Mouse (Mus musculus): ENCODE results near the gene Tbc1d10a. TPM values are rescaled to one million over a fixed set of nuclear protein-coding genes. Genes with fewer than 3 reads are reported as not detected.
A peak's percentile ranks its signal among the peaks of the same experiment; 100 is the strongest.
"Not testable (repeated sequence)": the region's sequence is repeated elsewhere in the genome, so short reads cannot be mapped to it uniquely, and the experiment has no call there.

The Tbc1d10a gene
- polyA plus RNA-seq, 1 experiment from 2014 or later = 31.0 TPM

DNA sequence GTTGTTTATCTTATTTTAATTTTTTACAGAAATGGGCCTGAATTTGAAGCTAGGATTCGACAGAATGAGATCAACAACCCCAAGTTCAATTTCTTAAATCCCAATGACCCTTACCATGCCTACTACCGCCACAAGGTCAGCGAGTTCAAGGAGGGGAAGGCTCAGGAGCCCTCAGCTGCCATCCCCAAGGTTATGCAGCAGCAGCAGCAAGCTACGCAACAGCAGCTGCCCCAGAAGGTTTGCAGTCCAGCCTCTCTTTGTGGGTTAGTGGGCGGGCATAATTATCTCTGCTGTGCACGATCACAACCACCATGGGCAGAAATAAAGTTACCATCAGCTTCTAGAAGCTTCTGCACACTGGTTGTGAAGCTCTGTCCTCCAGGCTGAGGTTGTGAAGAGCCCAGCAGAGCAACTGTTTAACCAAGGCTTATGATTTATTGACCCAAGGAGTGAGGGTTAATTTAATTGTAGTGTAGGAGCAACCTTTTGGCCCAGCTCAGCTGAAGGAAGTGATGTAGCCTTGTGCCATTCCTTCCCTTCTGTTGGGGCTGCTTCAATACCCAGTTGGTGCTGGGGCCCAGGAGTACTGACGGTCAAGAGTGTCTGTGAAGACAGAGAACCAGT, 20.0 kb upstream of the Tbc1d10a start:
- 94% methylated on average over 7 of the region's 7 CpGs for WGBS
- no peaks in the 10 kb centered on the region for H3K27me3 ChIP-seq (replicated peaks; ENCODE audit: control insufficient read depth, insufficient read depth, low read length)
- no peak overlapping the region for H3K4me2 ChIP-seq (ENCODE audit: low read depth, low read length)
- H3K9ac ChIP-seq (ENCODE audit: low read depth, low read length) = no peak overlapping the region
- ATAC-seq (ENCODE audit: low read depth) (no peak), DNase-seq (ENCODE audit: low spot score) (no peak)
- peaks cover 100% of the 10 kb centered on the region for H3K36me3 ChIP-seq (ENCODE audit: control insufficient read depth, insufficient read depth, low read length)
- peaks cover 14% of the 10 kb centered on the region for H3K4me1 ChIP-seq (ENCODE audit: control insufficient read depth, insufficient read depth, low read length)
- H3K9me3 ChIP-seq (ENCODE audit: control insufficient read depth, low read length) = no peaks in the 10 kb centered on the region
- H3K4me3 ChIP-seq (ENCODE audit: low read depth, low read length) = no peak overlapping the region
- H3K27ac ChIP-seq (replicated peaks; ENCODE audit: low read depth, low read length) = no peak overlapping the region

DNA sequence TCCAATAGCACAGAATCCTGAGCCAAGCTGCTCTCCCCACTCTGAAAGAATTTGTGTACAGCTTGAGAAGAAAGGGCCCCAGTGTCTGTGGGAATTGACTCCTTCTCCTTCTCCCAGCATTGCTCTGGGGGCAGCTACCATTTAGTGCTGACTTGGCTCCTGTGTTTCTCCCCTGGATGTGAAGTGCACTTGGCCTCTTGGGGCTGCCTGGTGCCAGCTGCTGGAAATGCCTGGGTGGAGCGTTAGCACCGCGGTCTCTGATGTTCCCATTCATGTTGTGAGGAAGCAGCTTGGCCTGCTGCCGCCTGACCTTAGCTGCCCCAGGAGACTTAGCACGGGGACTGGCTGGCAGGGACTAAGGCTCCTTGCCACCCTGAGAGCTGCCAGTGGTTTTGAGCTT, 12.0 kb upstream of the Tbc1d10a start:
- peaks cover 100% of the 10 kb centered on the region for H3K36me3 ChIP-seq (ENCODE audit: control insufficient read depth, insufficient read depth, low read length)
- no peaks in the 10 kb centered on the region for H3K4me1 ChIP-seq (ENCODE audit: control insufficient read depth, insufficient read depth, low read length)
- 88% methylated on average over 5 of the region's 5 CpGs for WGBS

DNA sequence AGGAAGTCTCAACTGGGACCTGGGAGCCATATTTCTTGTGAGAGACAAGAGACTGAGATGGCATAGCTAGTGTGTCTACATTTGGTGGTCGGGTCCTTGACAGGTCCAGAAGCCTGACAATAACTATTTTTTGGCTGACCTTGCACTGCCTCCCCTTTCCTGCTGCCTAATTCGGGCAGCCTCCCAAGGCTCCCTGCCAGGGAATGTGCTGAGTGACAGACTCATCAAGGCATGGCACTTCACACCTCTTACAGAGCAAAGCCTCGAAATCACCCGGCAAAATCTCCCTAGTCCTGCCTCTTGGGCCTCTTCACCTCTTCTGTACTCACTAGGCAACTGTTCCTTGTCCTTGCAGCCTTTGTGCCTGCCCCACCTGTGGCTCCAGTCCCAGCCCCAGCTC, 8.9 kb upstream of the Tbc1d10a start:
- DNase-seq (ENCODE audit: low spot score) (no peak), ATAC-seq (ENCODE audit: low read depth) (no peak)
- Histone ChIP-seq H3K9me3 (ENCODE audit: control insufficient read depth, low read length) (no peaks in the 10 kb centered on the region), H3K4me2 (ENCODE audit: low read depth, low read length) (no peak overlapping the region), H3K4me1 (ENCODE audit: control insufficient read depth, insufficient read depth, low read length) (no peaks in the 10 kb centered on the region), H3K9ac (ENCODE audit: low read depth, low read length) (no peak overlapping the region), H3K4me3 (ENCODE audit: low read depth, low read length) (no peak overlapping the region), H3K27me3 (replicated peaks; ENCODE audit: control insufficient read depth, insufficient read depth, low read length) (no peaks in the 10 kb centered on the region), H3K36me3 (ENCODE audit: control insufficient read depth, insufficient read depth, low read length) (peaks cover 99% of the 10 kb centered on the region), H3K27ac (replicated peaks; ENCODE audit: low read depth, low read length) (no peak overlapping the region)
- WGBS = 94% methylated on average over 4 of the region's 4 CpGs

More for the DNA sequence above, 12.0 kb upstream of the Tbc1d10a start:
- H3K27ac ChIP-seq (replicated peaks; ENCODE audit: low read depth, low read length) = no peak overlapping the region
- no peaks in the 10 kb centered on the region for H3K27me3 ChIP-seq (replicated peaks; ENCODE audit: control insufficient read depth, insufficient read depth, low read length)
- H3K9me3 ChIP-seq (ENCODE audit: control insufficient read depth, low read length) = no peaks in the 10 kb centered on the region
- no peak overlapping the region for H3K9ac ChIP-seq (ENCODE audit: low read depth, low read length)
- no peak overlapping the region for H3K4me2 ChIP-seq (ENCODE audit: low read depth, low read length)
- DNase-seq (ENCODE audit: low spot score) (no peak), ATAC-seq (ENCODE audit: low read depth) (peak; percentile 58; the same call in 1 of the 2 replicates)
- H3K4me3 ChIP-seq (ENCODE audit: low read depth, low read length) = no peak overlapping the region

DNA sequence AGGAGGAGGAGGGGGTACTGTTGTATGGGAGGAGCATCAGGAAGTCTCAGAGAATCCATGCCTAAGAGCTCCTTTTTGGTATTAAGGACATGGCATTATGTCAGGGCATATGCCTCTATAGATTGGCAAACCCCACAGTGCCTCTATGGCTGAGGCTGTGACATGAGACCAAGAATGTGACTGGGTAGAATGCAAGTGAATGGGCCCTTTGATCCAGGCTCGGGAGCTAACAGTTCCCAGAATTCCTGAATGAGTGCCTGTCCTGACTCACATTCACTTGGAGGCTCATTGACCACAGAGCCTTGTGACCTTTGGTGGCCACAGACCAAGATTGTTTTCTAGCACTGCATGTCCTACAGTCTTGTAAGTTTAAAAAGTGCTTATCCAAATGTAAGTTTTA, 4.5 kb upstream of the Tbc1d10a start:
- Histone ChIP-seq H3K4me2 (ENCODE audit: low read depth, low read length) (no peak overlapping the region), H3K9ac (ENCODE audit: low read depth, low read length) (no peak overlapping the region), H3K4me1 (ENCODE audit: control insufficient read depth, insufficient read depth, low read length) (peaks cover 3% of the 10 kb centered on the region; the same call in 1 of the 2 replicates), H3K36me3 (ENCODE audit: control insufficient read depth, insufficient read depth, low read length) (peaks cover 65% of the 10 kb centered on the region), H3K27ac (replicated peaks; ENCODE audit: low read depth, low read length) (no peak overlapping the region), H3K9me3 (ENCODE audit: control insufficient read depth, low read length) (no peaks in the 10 kb centered on the region), H3K4me3 (ENCODE audit: low read depth, low read length) (no peak overlapping the region), H3K27me3 (replicated peaks; ENCODE audit: control insufficient read depth, insufficient read depth, low read length) (no peaks in the 10 kb centered on the region)
- DNase-seq (ENCODE audit: low spot score) (no peak), ATAC-seq (ENCODE audit: low read depth) (no peak)
- 25% methylated on average over 1 of the region's 1 CpGs for WGBS

DNA sequence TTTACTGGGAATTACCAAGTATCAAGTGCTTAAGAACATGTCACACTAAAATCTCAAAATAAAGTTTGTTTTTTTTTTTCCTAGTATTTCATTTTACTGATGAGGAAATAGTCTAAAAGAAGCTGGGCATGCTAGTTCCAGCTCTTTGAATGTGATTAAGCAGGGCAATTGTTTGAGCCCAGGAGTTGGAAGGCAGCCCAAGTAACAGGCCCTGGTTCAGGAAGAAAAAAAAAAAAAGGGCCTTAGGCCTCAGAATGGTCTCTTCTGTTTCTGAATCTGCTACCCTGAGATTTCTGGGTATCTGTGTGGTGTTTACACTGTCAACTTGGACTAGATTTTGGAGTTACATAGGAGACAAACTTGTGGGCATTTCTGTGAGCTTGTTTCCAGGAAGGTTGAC, 3.1 kb upstream of the Tbc1d10a start:
- Histone ChIP-seq H3K27ac (replicated peaks; ENCODE audit: low read depth, low read length) (no peak overlapping the region), H3K27me3 (replicated peaks; ENCODE audit: control insufficient read depth, insufficient read depth, low read length) (no peaks in the 10 kb centered on the region)

DNA sequence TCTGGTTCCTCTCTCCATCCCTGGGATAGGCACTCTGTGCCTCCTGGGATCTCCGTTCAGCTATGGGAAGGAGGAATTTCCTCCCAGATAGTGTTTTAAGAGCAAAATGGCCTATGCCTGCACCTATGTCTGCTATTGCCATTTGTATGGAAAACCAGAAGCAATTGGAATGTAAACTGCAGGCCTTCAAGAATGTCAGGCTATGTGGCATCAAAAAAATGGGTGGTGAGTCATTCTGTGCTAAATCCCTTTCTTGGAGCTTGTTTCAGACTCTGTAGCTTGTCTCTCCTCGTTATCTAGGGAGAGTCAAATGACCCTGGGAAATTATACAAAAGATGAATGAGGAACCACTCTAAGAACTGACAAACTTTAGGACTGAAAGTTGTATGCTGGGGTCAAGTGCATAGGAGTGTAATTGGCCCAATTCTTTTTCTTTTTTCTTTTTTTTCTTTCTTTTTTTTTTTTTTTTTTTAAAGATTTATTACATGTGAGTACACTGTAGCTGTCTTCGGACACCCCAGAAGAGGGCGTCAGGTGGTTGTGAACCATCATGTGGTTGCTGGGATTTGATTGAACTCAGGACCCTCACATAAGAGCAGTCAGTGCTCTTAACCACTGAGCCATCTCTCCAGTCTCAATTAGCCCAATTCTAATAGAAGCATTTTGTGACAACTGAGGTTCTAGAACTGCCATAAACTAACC, 2.2 kb upstream of the Tbc1d10a start:
- H3K27ac ChIP-seq (replicated peaks; ENCODE audit: low read depth, low read length) = no peak overlapping the region

More for the DNA sequence above, 3.1 kb upstream of the Tbc1d10a start:
- peaks cover 16% of the 10 kb centered on the region for H3K4me1 ChIP-seq (ENCODE audit: control insufficient read depth, insufficient read depth, low read length)
- DNase-seq (ENCODE audit: low spot score) (no peak), ATAC-seq (ENCODE audit: low read depth) (no peak)
- H3K36me3 ChIP-seq (ENCODE audit: control insufficient read depth, insufficient read depth, low read length) = peaks cover 51% of the 10 kb centered on the region
- H3K9me3 ChIP-seq (ENCODE audit: control insufficient read depth, low read length) = no peaks in the 10 kb centered on the region
- H3K9ac ChIP-seq (ENCODE audit: low read depth, low read length) = no peak overlapping the region
- no peak overlapping the region for H3K4me3 ChIP-seq (ENCODE audit: low read depth, low read length)
- no peak overlapping the region for H3K4me2 ChIP-seq (ENCODE audit: low read depth, low read length)

DNA sequence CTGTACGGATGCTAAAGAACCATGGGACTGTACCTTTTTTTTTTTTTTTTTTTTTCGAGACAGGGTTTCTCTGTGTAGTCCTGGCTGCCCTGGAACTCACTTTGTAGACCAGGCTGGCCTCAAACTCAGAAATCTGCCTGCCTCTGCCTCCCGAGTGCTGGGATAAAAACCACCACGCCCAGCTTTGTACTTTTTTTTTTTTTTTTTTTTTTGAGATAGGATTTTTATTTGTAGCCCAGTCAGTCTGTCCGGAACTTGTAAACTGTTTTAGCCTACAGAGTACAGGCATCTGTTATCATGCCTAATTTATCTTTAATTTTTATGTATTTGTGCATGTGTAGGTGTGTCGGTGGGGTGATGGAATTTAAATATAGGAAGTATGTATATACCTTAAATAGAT, 1.1 kb upstream of the Tbc1d10a start:
- not testable (repeated sequence) for H3K9me3 ChIP-seq (ENCODE audit: control insufficient read depth, low read length); H3K27me3 ChIP-seq (replicated peaks; ENCODE audit: control insufficient read depth, insufficient read depth, low read length); H3K4me2 ChIP-seq (ENCODE audit: low read depth, low read length); DNase-seq (ENCODE audit: low spot score); H3K9ac ChIP-seq (ENCODE audit: low read depth, low read length); ATAC-seq (ENCODE audit: low read depth); H3K27ac ChIP-seq (replicated peaks; ENCODE audit: low read depth, low read length); H3K4me3 ChIP-seq (ENCODE audit: low read depth, low read length)
- H3K36me3 ChIP-seq (ENCODE audit: control insufficient read depth, insufficient read depth, low read length) = peaks cover 31% of the 10 kb centered on the region
- 90% methylated on average over 6 of the region's 6 CpGs for WGBS
- H3K4me1 ChIP-seq (ENCODE audit: control insufficient read depth, insufficient read depth, low read length) = peaks cover 22% of the 10 kb centered on the region

More for the DNA sequence above, 2.2 kb upstream of the Tbc1d10a start:
- Histone ChIP-seq H3K27me3 (replicated peaks; ENCODE audit: control insufficient read depth, insufficient read depth, low read length) (no peaks in the 10 kb centered on the region), H3K4me1 (ENCODE audit: control insufficient read depth, insufficient read depth, low read length) (peaks cover 16% of the 10 kb centered on the region), H3K9me3 (ENCODE audit: control insufficient read depth, low read length) (no peaks in the 10 kb centered on the region), H3K36me3 (ENCODE audit: control insufficient read depth, insufficient read depth, low read length) (peaks cover 42% of the 10 kb centered on the region), H3K4me3 (ENCODE audit: low read depth, low read length) (no peak overlapping the region), H3K4me2 (ENCODE audit: low read depth, low read length) (no peak overlapping the region), H3K9ac (ENCODE audit: low read depth, low read length) (no peak overlapping the region)
- ATAC-seq (ENCODE audit: low read depth) (no peak), DNase-seq (ENCODE audit: low spot score) (no peak)
- 72% methylated on average over 4 of the region's 4 CpGs for whole genome bisulfite sequencing

DNA sequence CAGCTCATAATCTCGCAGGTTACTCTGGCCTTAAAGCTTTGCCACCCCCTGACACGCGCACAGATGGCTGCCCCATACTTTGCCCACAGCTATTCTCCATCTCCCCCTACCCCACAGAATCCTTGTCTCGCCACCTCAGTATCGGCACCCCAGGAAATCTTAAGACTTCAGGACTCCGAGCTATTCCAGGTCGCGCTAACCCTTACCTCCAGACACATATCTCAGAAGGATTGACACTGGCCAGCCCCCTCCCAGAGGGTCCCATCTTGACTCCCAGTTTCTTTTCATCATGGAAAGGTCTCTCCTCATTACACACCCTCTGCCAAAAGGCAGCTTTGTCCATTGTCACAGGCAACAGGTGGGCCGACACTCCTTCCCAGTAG, 720 bp downstream of the Tbc1d10a start:
- no peak; the same call in 1 of the 2 replicates for ATAC-seq (ENCODE audit: low read depth)
- no peak overlapping the region for H3K27ac ChIP-seq (replicated peaks; ENCODE audit: low read depth, low read length)
- 18% methylated on average over 9 of the region's 9 CpGs for WGBS

DNA sequence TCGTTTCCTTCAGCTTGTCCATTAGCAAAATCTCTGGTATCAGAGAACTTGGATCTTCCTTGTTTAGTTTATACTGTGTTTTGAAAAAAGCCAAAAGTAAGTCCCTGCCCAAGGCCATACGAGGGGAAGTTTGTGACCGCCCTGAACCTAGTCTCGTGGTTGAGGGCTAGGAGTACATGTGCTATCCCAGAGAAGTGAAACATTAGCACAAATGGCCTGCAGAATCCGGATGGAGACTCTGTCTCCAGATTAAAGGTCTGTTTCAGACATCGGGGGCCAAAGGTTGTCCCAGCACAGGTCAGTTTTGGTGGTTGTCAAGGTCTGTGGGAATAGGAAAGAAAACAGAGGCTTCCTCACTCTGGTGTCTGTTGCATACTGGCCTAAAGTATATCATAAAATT, 2.6 kb downstream of the Tbc1d10a start:
- Histone ChIP-seq H3K4me2 (ENCODE audit: low read depth, low read length) (0 out of 2 replicates have a peak overlapping the region, but pooled peaks have one; percentile 1), H3K4me3 (ENCODE audit: low read depth, low read length) (no peak overlapping the region), H3K4me1 (ENCODE audit: control insufficient read depth, insufficient read depth, low read length) (peaks cover 48% of the 10 kb centered on the region), H3K9me3 (ENCODE audit: control insufficient read depth, low read length) (no peaks in the 10 kb centered on the region), H3K36me3 (ENCODE audit: control insufficient read depth, insufficient read depth, low read length) (no peaks in the 10 kb centered on the region), H3K27ac (replicated peaks; ENCODE audit: low read depth, low read length) (no peak overlapping the region), H3K27me3 (replicated peaks; ENCODE audit: control insufficient read depth, insufficient read depth, low read length) (no peaks in the 10 kb centered on the region), H3K9ac (ENCODE audit: low read depth, low read length) (no peak overlapping the region)
- DNase-seq (ENCODE audit: low spot score) (no peak), ATAC-seq (ENCODE audit: low read depth) (no peak)
- 86% methylated on average over 6 of the region's 6 CpGs for WGBS

More for the DNA sequence above, 720 bp downstream of the Tbc1d10a start:
- Histone ChIP-seq H3K9ac (ENCODE audit: low read depth, low read length) (peak overlapping the region; percentile 89), H3K4me1 (ENCODE audit: control insufficient read depth, insufficient read depth, low read length) (peaks cover 39% of the 10 kb centered on the region), H3K9me3 (ENCODE audit: control insufficient read depth, low read length) (no peaks in the 10 kb centered on the region), H3K4me3 (ENCODE audit: low read depth, low read length) (peak overlapping the region; percentile 88), H3K36me3 (ENCODE audit: control insufficient read depth, insufficient read depth, low read length) (peaks cover 13% of the 10 kb centered on the region; the same call in 1 of the 2 replicates), H3K4me2 (ENCODE audit: low read depth, low read length) (peak overlapping the region; percentile 92), H3K27me3 (replicated peaks; ENCODE audit: control insufficient read depth, insufficient read depth, low read length) (no peaks in the 10 kb centered on the region)
- DNase-seq (ENCODE audit: low spot score) = no peak

Data from embryonic facial prominence, embryonic 14.5 days (tissue).